Mouse (Mus musculus) megakaryocyte, embryonic 14.5 days (primary cell): ENCODE data around the gene Zbtb33. TPM values are rescaled to one million over a fixed set of nuclear protein-coding genes. Genes with fewer than 3 reads are reported as not detected.

ENCODE experiments used
- H3K27me3 ChIP-seq: replicated peaks from 2 replicates; pipeline ENCODE3; 2012; ENCODE audit warnings: inconsistent platforms
- H3K36me3 ChIP-seq: replicated peaks from 2 replicates; pipeline ENCODE3; 2012; ENCODE audit warnings: low read length, inconsistent platforms, mixed read lengths
- H3K4me1 ChIP-seq: 2 replicates; pipeline ENCODE4 v1.6.1; 2012; ENCODE audit warnings: inconsistent platforms
- H3K4me3 ChIP-seq: replicated peaks from 2 replicates; pipeline ENCODE3; 2012; ENCODE audit warnings: moderate library complexity, mild to moderate bottlenecking, inconsistent platforms
- H3K9me3 ChIP-seq: 2 replicates; pipeline ENCODE4 v1.6.1; 2012; ENCODE audit warnings: inconsistent platforms
- FLI1 ChIP-seq: IDR thresholded peaks from 2 replicates; pipeline ENCODE4 v1.6.1; 2012; ENCODE audit warnings: low read length, inconsistent platforms, mixed read lengths
- GATA1 ChIP-seq: IDR thresholded peaks from 3 replicates; pipeline ENCODE4 v1.6.1; 2012; ENCODE audit warnings: mixed read lengths, low read length, inconsistent platforms, borderline replicate concordance
- polyA plus RNA-seq: library from polyadenylated mRNA; stranded (reverse); fragments of >175 nt; gene quantifications from 2 replicates; pipeline ENCODE4 v1.2.3, GENCODE M21; 2012; ENCODE audit warnings: low replicate concordance; ENCODE audit not compliant: insufficient read depth

Gene Zbtb33
- polyA plus RNA-seq, 1 experiment: 0.15 TPM

DNA sequence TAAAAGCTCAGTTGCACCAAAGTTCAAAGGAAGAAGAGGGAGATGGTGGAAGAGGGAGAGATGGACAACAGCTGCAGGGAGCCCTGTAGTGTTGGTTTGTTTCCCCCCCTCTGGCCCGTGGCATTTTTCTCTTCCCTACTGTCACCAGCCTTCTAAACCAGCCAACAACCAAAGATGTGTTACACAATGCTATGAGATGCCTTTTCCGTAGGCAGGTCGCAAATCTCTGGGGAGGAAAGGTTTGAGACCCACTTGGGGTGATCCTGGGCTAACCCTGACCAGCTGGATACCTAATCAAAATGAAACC, 818 bp downstream of the Zbtb33 start:
- Histone ChIP-seq H3K27me3 (peaks cover 2% of the 10 kb centered on the region), H3K4me1 (peaks cover 4% of the 10 kb centered on the region; the same call in 1 of the 2 replicates), H3K36me3 (peaks cover 28% of the 10 kb centered on the region), H3K9me3 (peaks cover 8% of the 10 kb centered on the region; the same call in 1 of the 2 replicates), H3K4me3 (peak overlapping the region; percentile 95)
- TF ChIP-seq FLI1 (no peak), GATA1 (no peak)

DNA sequence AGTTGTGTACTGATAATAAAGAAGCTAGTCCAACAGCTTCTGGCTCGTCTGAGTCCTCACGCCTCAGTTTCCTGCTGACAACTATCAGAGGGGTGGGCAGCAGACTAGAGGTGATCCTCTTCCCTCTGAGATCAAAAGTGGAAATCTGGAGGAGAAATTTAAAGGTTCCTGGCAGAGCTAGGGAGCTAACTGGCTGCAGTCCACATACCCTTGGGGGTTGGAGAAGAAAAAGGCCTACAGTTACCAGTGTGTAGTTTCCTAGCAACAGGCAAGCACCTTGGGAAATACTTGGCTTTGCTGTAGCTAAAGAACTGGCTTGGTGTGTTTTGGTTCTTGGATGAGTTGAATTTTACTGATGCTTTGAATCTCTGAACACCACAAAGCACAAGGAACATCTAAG, 12.2 kb downstream of the Zbtb33 start:
- TF ChIP-seq GATA1 (no peak), FLI1 (no peak)
- H3K4me1 ChIP-seq: no peaks in the 10 kb centered on the region
- peaks cover 4% of the 10 kb centered on the region for H3K27me3 ChIP-seq
- H3K9me3 ChIP-seq: no peaks in the 10 kb centered on the region
- no peak overlapping the region for H3K4me3 ChIP-seq
- peaks cover 11% of the 10 kb centered on the region for H3K36me3 ChIP-seq

DNA sequence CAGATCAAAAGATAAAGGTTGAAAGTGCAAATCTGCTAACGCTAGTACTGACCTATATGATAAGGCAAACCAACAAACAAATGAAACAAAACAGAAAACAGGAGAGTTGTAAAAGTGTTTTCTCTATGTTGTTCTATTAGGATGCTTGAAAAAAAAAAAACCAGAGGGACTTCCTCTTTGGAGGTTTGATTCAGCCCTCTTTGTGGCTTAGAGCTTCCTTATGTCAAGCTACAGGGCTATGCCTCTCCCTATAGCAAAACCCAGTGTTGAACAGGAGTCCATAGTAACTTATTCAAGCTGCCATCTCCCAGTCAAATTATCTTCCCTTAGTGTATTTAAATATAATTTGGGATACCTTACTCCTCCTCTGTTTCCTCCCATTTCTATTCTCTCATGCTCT, 17.8 kb downstream of the Zbtb33 start:
- Histone ChIP-seq H3K4me1 (peaks cover 5% of the 10 kb centered on the region; the same call in 1 of the 2 replicates), H3K27me3 (peaks cover 7% of the 10 kb centered on the region), H3K36me3 (no peaks in the 10 kb centered on the region), H3K9me3 (0 out of 2 replicates have a peak, but pooled peaks cover 5% of the 10 kb centered on the region), H3K4me3 (no peak overlapping the region)
- TF ChIP-seq FLI1 (no peak), GATA1 (no peak)

DNA sequence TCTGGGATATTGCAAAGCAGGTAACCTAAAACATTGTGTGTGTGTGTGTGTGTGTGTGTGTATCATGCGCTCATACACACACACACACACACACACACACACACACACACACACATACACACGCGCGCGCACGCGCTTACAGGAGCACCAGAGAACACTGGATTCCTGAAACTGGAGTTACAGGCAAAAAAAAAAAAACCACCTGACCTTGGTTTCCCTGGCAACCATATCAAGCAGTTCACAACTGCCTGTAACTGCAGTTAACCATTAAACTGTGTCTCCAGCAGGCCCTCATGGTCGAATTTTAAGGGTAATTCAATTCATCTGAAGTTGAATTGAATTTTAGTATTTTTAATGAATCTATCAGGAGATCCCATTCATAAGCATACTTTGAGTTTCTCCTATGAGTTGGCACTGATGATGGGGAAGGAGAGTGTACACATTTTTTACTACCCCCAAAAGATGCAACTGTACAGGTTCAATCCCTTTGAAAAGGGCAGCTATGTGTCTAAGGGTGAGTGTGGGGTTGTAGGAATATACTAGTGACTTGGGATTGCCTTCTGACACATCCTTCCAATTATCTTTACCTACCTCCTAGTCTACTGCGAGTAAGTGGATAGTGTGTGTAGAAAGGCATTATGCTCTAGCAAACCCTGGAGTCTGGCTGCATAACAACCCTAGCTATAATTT, 27.5 kb downstream of the Zbtb33 start:
- H3K9me3 ChIP-seq: no peaks in the 10 kb centered on the region
- H3K36me3 ChIP-seq: no peaks in the 10 kb centered on the region
- no peak overlapping the region for H3K4me3 ChIP-seq
- peaks cover 14% of the 10 kb centered on the region for H3K27me3 ChIP-seq
- H3K4me1 ChIP-seq: no peaks in the 10 kb centered on the region
- TF ChIP-seq GATA1 (no peak), FLI1 (no peak)

DNA sequence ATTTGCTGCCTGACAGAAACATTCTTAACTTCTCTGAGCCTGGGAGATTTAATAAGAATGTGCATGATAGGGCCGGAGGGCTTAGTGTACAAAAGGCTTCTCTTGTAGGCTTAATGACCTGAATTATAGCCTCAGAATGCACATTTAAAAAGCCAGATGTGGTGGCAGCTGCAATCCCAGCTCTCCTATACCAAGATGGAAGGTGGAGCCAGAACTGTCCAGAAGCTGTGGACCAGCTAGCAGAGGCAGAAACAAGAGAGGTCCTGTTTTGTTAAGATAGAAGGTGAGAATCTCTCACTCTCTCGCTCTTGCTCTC, 28.0 kb downstream of the Zbtb33 start:
- H3K9me3 ChIP-seq: no peaks in the 10 kb centered on the region
- TF ChIP-seq FLI1 (no peak), GATA1 (no peak)
- H3K4me1 ChIP-seq: no peaks in the 10 kb centered on the region
- no peak overlapping the region for H3K4me3 ChIP-seq
- no peaks in the 10 kb centered on the region for H3K36me3 ChIP-seq
- H3K27me3 ChIP-seq: peaks cover 14% of the 10 kb centered on the region

DNA sequence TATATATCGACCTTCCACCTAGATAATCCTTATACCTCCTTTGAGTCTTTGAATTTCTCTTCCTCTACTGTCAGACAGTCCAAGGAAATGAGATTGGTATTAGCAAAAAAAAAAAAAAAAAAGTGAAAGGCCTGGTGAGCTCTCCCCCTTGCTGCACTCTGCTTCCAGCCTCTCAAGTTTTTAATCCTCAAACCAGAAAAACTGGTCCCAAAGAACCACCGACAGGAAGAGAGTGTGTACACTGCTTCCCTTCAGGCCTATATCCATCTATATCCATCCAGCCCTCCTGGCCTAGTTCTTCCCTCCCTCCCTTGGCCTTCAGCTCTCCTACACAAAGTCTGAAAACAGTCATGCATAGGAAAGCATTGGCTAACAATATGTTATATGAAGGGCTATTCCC, 33.2 kb downstream of the Zbtb33 start:
- Histone ChIP-seq H3K27me3 (peaks cover 23% of the 10 kb centered on the region), H3K4me3 (no peak overlapping the region), H3K9me3 (no peaks in the 10 kb centered on the region), H3K4me1 (no peaks in the 10 kb centered on the region), H3K36me3 (no peaks in the 10 kb centered on the region)
- TF ChIP-seq FLI1 (no peak), GATA1 (no peak)

DNA sequence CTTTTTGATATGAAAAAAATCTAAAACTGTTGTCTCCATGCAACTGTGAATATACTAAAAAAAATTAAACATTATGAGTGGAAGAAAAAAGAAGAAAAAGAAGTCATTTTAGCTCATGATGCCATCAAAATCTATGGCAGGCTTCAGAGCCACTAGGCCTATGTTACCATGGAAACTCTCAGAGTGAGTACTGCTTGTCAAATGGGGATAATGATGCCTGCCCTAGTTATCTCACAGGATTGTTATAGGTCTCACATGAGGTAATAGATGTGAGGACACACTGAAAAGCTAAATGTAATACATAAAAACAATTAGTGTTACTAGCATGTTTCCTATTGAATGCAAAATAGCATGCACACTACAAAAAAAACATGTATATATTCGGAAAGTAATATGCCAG, 40.3 kb downstream of the Zbtb33 start:
- Histone ChIP-seq H3K4me3 (no peak overlapping the region), H3K27me3 (peaks cover 29% of the 10 kb centered on the region), H3K9me3 (no peaks in the 10 kb centered on the region), H3K36me3 (no peaks in the 10 kb centered on the region), H3K4me1 (no peaks in the 10 kb centered on the region)
- TF ChIP-seq GATA1 (no peak), FLI1 (no peak)

DNA sequence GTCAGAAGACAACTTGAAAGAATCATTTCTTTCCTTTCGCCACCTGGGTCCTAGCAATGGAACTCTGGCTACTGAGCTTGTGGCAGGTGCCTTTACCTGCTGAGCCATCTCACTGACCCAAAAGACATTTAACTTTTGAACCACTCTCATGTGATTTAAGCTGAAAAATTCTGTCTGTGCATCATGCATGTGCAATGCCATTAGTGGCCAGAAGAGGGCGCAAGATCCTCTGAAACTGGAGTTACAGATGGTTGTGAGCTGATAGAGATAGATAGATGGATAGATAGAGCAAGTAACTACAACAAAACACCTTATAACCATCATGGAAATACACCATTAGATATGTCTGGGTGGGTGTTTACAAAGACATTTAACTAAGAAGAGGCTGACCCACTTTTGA, 48.1 kb downstream of the Zbtb33 start:
- Histone ChIP-seq H3K36me3 (no peaks in the 10 kb centered on the region), H3K27me3 (peaks cover 8% of the 10 kb centered on the region), H3K9me3 (no peaks in the 10 kb centered on the region), H3K4me1 (no peaks in the 10 kb centered on the region), H3K4me3 (no peak overlapping the region)
- TF ChIP-seq FLI1 (no peak), GATA1 (no peak)

Other genes starting within 250 kb of the Zbtb33 start
- not detected in 2 replicates for gene Btg1-ps1, start 171.0 kb upstream of the Zbtb33 start, polyA plus RNA-seq
- gene Btg1-ps2, start 146.7 kb upstream of the Zbtb33 start, polyA plus RNA-seq: not detected in 2 replicates
- gene Rhox10, start 123.3 kb upstream of the Zbtb33 start, polyA plus RNA-seq: not detected in 2 replicates
- gene Rhox11, start 104.7 kb upstream of the Zbtb33 start, polyA plus RNA-seq: not detected in 2 replicates
- not detected in 2 replicates for gene Rhox12, start 78.9 kb upstream of the Zbtb33 start, polyA plus RNA-seq
- gene Rhox13, start 68.6 kb upstream of the Zbtb33 start, polyA plus RNA-seq: not detected in 2 replicates
- not detected in 2 replicates for gene Tmem255a, start 62.6 kb downstream of the Zbtb33 start, polyA plus RNA-seq
- gene Atp1b4, start 126.4 kb downstream of the Zbtb33 start, polyA plus RNA-seq: 0.06 TPM in 1 of 2 replicates, not detected in the other